Mouse (Mus musculus) kidney, adult 8-10 months (tissue): ENCODE data around the gene Ucn2.

Experiments used
- DNase-seq, 2 experiments: peaks; one replicate each; pipeline ENCODE4 v3.0.0; 2022

Gene Ucn2

GRCm38 (mm10) chr9:108985710-108986109 is at the start of gene Ucn2:
Gene Ucn2, plus strand, starts transcription at chr9:108986010.
- DNase-seq = no peak

- peak; percentile 95 for DNase-seq
Observed at GRCm38 (mm10) chr9:108936418-108937364, 49.1 kb upstream of the Ucn2 start, which contains the start of gene Uqcrc1. Gene Uqcrc1, plus strand, starts transcription at chr9:108936633.

- no peak for DNase-seq
Observed at GRCm38 (mm10) chr9:108945111-108945510, 40.7 kb upstream of the Ucn2 start.

GRCm38 (mm10) chr9:108945608-108946007 is 40.2 kb upstream of the Ucn2 start:
- no peak for DNase-seq

GRCm38 (mm10) chr9:108949231-108949966 is 36.4 kb upstream of the Ucn2 start:
- DNase-seq = no peak

GRCm38 (mm10) chr9:108949967-108950728 is 35.7 kb upstream of the Ucn2 start:
- DNase-seq = no peak

- no peak for DNase-seq
Observed at GRCm38 (mm10) chr9:108953081-108953636, 32.7 kb upstream of the Ucn2 start, which contains the start of gene Col7a1. Gene Col7a1, plus strand, starts transcription at chr9:108953586.

GRCm38 (mm10) chr9:108955241-108955640 is 30.6 kb upstream of the Ucn2 start:
- no peak for DNase-seq

- peak; percentile 57 for DNase-seq
Observed at GRCm38 (mm10) chr9:108955846-108956245, 30.0 kb upstream of the Ucn2 start.

- DNase-seq = no peak
Observed at GRCm38 (mm10) chr9:108963577-108963976, 22.2 kb upstream of the Ucn2 start.

GRCm38 (mm10) chr9:108964338-108964737 is 21.5 kb upstream of the Ucn2 start:
- DNase-seq = no peak

- DNase-seq = no peak
Observed at GRCm38 (mm10) chr9:108970623-108971022, 15.2 kb upstream of the Ucn2 start.

GRCm38 (mm10) chr9:108976483-108976882 is 9.3 kb upstream of the Ucn2 start:
- no peak for DNase-seq

- DNase-seq = no peak
Observed at GRCm38 (mm10) chr9:108977966-108978365, 7.8 kb upstream of the Ucn2 start.

- no peak for DNase-seq
Observed at GRCm38 (mm10) chr9:108982498-108982897, 3.3 kb upstream of the Ucn2 start.

- no peak for DNase-seq
Observed at GRCm38 (mm10) chr9:108983209-108983608, 2.6 kb upstream of the Ucn2 start.

- DNase-seq = no peak
Observed at GRCm38 (mm10) chr9:108987704-108988350, 2.0 kb downstream of the Ucn2 start.

GRCm38 (mm10) chr9:108989802-108990461 is 4.1 kb downstream of the Ucn2 start:
- no peak for DNase-seq

GRCm38 (mm10) chr9:108990462-108990820 is 4.6 kb downstream of the Ucn2 start:
- no peak for DNase-seq

GRCm38 (mm10) chr9:108991428-108992084 is 5.7 kb downstream of the Ucn2 start, which contains the start of gene Pfkfb4:
Gene Pfkfb4, plus strand, starts transcription at chr9:108991778.
- DNase-seq = peak; percentile 99 to 100

GRCm38 (mm10) chr9:108992085-108992469 is 6.3 kb downstream of the Ucn2 start:
- no peak for DNase-seq
